In the genomic region with DNA sequence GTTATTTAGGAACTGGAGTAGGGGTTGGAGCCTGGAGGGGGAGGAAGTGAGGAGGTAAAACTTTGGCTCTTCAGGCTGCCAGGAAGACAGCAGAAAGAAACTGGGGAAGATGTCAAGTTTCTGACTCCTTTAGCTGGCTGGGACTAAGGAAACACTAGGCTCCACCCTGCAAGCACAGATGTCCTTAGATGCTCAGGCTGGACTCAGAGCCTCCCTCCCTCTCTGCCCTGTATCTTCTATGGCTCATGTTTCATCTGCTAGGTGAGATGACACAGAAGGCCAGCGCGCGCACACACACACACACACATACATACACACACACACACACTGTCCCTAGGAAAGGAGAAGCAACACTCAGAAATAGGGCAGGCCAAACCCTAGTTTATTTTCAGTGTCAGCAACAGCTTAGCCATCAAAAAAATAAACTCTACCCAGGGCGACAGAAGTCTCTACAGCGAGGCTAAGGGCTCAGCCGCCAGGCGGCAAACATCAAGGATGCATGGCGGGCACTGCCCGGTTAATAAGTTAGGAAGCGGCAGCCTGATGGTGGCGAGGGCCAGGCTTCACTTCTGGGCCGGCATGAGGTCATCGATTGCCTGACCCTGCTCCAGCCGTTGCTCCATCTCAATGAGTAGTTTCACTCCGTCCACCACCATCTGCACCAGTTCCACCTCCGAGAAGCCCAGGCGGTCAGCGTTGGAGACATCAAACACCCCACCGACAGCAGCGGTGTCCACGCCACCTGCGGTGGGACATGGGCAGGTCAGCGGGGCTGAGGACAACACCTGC, we compare ENCODE assay signal across 8 mouse cellular contexts. TPM values are rescaled to one million over a fixed set of nuclear protein-coding genes. Genes with fewer than 3 reads are reported as not detected.
DNase-seq lines count a peak whose midpoint lies in the region; ATAC-seq and TF ChIP-seq lines count a peak whose summit lies in the region.

No protein-coding gene starts in this region.

- TF ChIP-seq CTCF in layer of hippocampus, adult 2 months (conservative IDR thresholded peaks at IDR 0.05), result no peak; the same call in 1 of the 2 replicates

- peak overlapping the region; percentile 64 for H3K9ac ChIP-seq in heart, embryonic 14.5 days (ENCODE audit: low read length)
- no peak overlapping the region for H3K9ac ChIP-seq in limb, embryonic 15.5 days
- peak overlapping the region; percentile 99 for H3K9ac ChIP-seq in neural tube, embryonic 13.5 days

- no peaks in the 10 kb centered on the region for H3K9me3 ChIP-seq in heart, embryonic 14.5 days (ENCODE audit: control insufficient read depth, low read length)
- H3K9me3 ChIP-seq in limb, embryonic 15.5 days, result no peaks in the 10 kb centered on the region
- no peaks in the 10 kb centered on the region for H3K9me3 ChIP-seq in neural tube, embryonic 13.5 days

- DNase-seq in layer of hippocampus, adult 2 months (ENCODE audit: low spot score in 2 of 2), result no peak
- no peak for DNase-seq in layer of hippocampus, adult 8-10 months (ENCODE audit: low spot score in 2 of 2)
- DNase-seq in cerebellum, postnatal 25 days, result peak; percentile 53 to 64
- no peak for DNase-seq in thymus, postnatal 0 days (ENCODE audit: low spot score)
- DNase-seq in urinary bladder, postnatal 10 days (ENCODE audit: low spot score), result no peak

- H3K36me3 ChIP-seq in heart, embryonic 14.5 days (ENCODE audit: control insufficient read depth, insufficient read depth, low read length), result peaks cover 6% of the 10 kb centered on the region; the same call in 1 of the 2 replicates
- H3K36me3 ChIP-seq in limb, embryonic 15.5 days, result no peaks in the 10 kb centered on the region
- H3K36me3 ChIP-seq in neural tube, embryonic 13.5 days, result peaks cover 39% of the 10 kb centered on the region

- H3K4me2 ChIP-seq in heart, embryonic 14.5 days (ENCODE audit: low read length), result peak overlapping the region; percentile 62
- peak overlapping the region; percentile 55 for H3K4me2 ChIP-seq in limb, embryonic 15.5 days
- H3K4me2 ChIP-seq in neural tube, embryonic 13.5 days, result peak overlapping the region; percentile 97

- peak overlapping the region; percentile 99 for H3K27ac ChIP-seq in layer of hippocampus, adult 2 months
- H3K27ac ChIP-seq in heart, embryonic 14.5 days (replicated peaks in 1 of 2; ENCODE audit: control insufficient read depth in 1 of 2, insufficient read depth in 1 of 2, low read depth in 2 of 2, low read length in 2 of 2), result peak overlapping the region; percentile 18 to 82; a peak in 3 of 4 replicates
- peak overlapping the region; percentile 93 for H3K27ac ChIP-seq in limb, embryonic 15.5 days
- H3K27ac ChIP-seq in neural tube, embryonic 13.5 days (replicated peaks), result peak overlapping the region; percentile 95

- H3K4me3 ChIP-seq in layer of hippocampus, adult 2 months, result peak overlapping the region; percentile 100
- H3K4me3 ChIP-seq in heart, embryonic 14.5 days (ENCODE audit: control insufficient read depth in 1 of 2, insufficient read depth in 1 of 2, low read depth in 1 of 2, low read length in 2 of 2), result peak overlapping the region in 1 of 2 experiments; percentile 20; a peak in 1 of 4 replicates
- H3K4me3 ChIP-seq in limb, embryonic 15.5 days, result peak overlapping the region; percentile 26; the same call in 1 of the 2 replicates
- peak overlapping the region; percentile 97 for H3K4me3 ChIP-seq in neural tube, embryonic 13.5 days

- peaks cover 30 to 60% of the 10 kb centered on the region in 2 experiments for H3K4me1 ChIP-seq in heart, embryonic 14.5 days (ENCODE audit: control insufficient read depth in 2 of 2, insufficient read depth in 2 of 2, low read length in 2 of 2)
- H3K4me1 ChIP-seq in limb, embryonic 15.5 days, result peaks cover 59% of the 10 kb centered on the region
- H3K4me1 ChIP-seq in neural tube, embryonic 13.5 days (replicated peaks), result peaks cover 48% of the 10 kb centered on the region

- 70% methylated on average over 23 of the region's 23 CpGs for WGBS in heart, embryonic 14.5 days
- WGBS in limb, embryonic 15.5 days, result 71% methylated on average over 23 of the region's 23 CpGs
- WGBS in neural tube, embryonic 13.5 days, result 48% methylated on average over 23 of the region's 23 CpGs

- H3K27me3 ChIP-seq in heart, embryonic 14.5 days (ENCODE audit: control insufficient read depth, insufficient read depth, low read length), result no peaks in the 10 kb centered on the region
- H3K27me3 ChIP-seq in limb, embryonic 15.5 days, result peaks cover 48% of the 10 kb centered on the region
- H3K27me3 ChIP-seq in neural tube, embryonic 13.5 days, result no peaks in the 10 kb centered on the region; the same call in 1 of the 2 replicates

- no peak for ATAC-seq in heart, embryonic 14.5 days (ENCODE audit: insufficient number of reproducible peaks, insufficient read depth, low FRiP score, low read depth)
- ATAC-seq in limb, embryonic 15.5 days (ENCODE audit: insufficient number of reproducible peaks, low FRiP score, low TSS enrichment, low read depth), result no peak
- no peak for ATAC-seq in neural tube, embryonic 13.5 days (ENCODE audit: low read depth)

RNA-seq across cellular contexts. Expression of a gene that starts 2.9 kb away (rescaled TPM):
- 1,000 to 10,000 TPM; 1,228 to 1,237 TPM for total RNA-seq in layer of hippocampus, adult 2 months (2021)
- total RNA-seq in layer of hippocampus, adult 8-10 months (2022), result 1,000 to 10,000 TPM; 1,127 to 1,400 (median 1,206) TPM
- 262 and 266 TPM in 2 replicates for polyA plus RNA-seq in heart, embryonic 14.5 days (2014; fragmentation: Nextera tagmentation; extraction: Ambion mirVana)
- 132 and 183 TPM in 2 replicates for polyA plus RNA-seq in limb, embryonic 15.5 days (2015; fragmentation: Nextera tagmentation; extraction: Ambion mirVana)
- polyA plus RNA-seq in neural tube, embryonic 13.5 days (2015; fragmentation: Nextera tagmentation; extraction: Ambion mirVana), result 1,774 and 1,823 TPM in 2 replicates
- 137 and 143 TPM in 2 replicates for polyA plus RNA-seq in thymus, postnatal 0 days (2015; fragmentation: Nextera tagmentation; extraction: Ambion mirVana)

RNA-seq across cellular contexts. Expression of a gene that starts 8.7 kb away (rescaled TPM):
- total RNA-seq in layer of hippocampus, adult 2 months (2021), result 10 to 100 TPM; 16.7 to 18.0 TPM
- total RNA-seq in layer of hippocampus, adult 8-10 months (2022), result 10 to 100 TPM; 15.0 to 22.3 (median 19.5) TPM
- 3.1 and 5.5 TPM in 2 replicates for polyA plus RNA-seq in heart, embryonic 14.5 days (2014; fragmentation: Nextera tagmentation; extraction: Ambion mirVana)
- polyA plus RNA-seq in limb, embryonic 15.5 days (2015; fragmentation: Nextera tagmentation; extraction: Ambion mirVana), result 14.4 and 14.8 TPM in 2 replicates
- polyA plus RNA-seq in neural tube, embryonic 13.5 days (2015; fragmentation: Nextera tagmentation; extraction: Ambion mirVana), result 7.2 and 8.5 TPM in 2 replicates
- 9.8 and 12.0 TPM in 2 replicates for polyA plus RNA-seq in thymus, postnatal 0 days (2015; fragmentation: Nextera tagmentation; extraction: Ambion mirVana)

RNA-seq across cellular contexts. Expression of a gene that starts 43.9 kb away (rescaled TPM):
- total RNA-seq in layer of hippocampus, adult 2 months (2021), result 10 to 100 TPM; 50.6 to 50.9 TPM
- 10 to 100 TPM; 47.1 to 50.7 (median 48.3) TPM for total RNA-seq in layer of hippocampus, adult 8-10 months (2022)
- polyA plus RNA-seq in heart, embryonic 14.5 days (2014; fragmentation: Nextera tagmentation; extraction: Ambion mirVana), result 42.1 and 42.6 TPM in 2 replicates
- 69.4 and 71.2 TPM in 2 replicates for polyA plus RNA-seq in limb, embryonic 15.5 days (2015; fragmentation: Nextera tagmentation; extraction: Ambion mirVana)
- 57.6 and 66.2 TPM in 2 replicates for polyA plus RNA-seq in neural tube, embryonic 13.5 days (2015; fragmentation: Nextera tagmentation; extraction: Ambion mirVana)
- 50.7 and 54.1 TPM in 2 replicates for polyA plus RNA-seq in thymus, postnatal 0 days (2015; fragmentation: Nextera tagmentation; extraction: Ambion mirVana)

RNA-seq across cellular contexts. Expression of a gene that starts 43.9 kb away (rescaled TPM):
- total RNA-seq in layer of hippocampus, adult 2 months (2021), result 10 to 100 TPM; 35.7 to 36.8 TPM
- 10 to 100 TPM; 30.9 to 34.4 (median 33.7) TPM for total RNA-seq in layer of hippocampus, adult 8-10 months (2022)
- polyA plus RNA-seq in heart, embryonic 14.5 days (2014; fragmentation: Nextera tagmentation; extraction: Ambion mirVana), result 49.7 and 51.0 TPM in 2 replicates
- 48.4 and 51.2 TPM in 2 replicates for polyA plus RNA-seq in limb, embryonic 15.5 days (2015; fragmentation: Nextera tagmentation; extraction: Ambion mirVana)
- polyA plus RNA-seq in neural tube, embryonic 13.5 days (2015; fragmentation: Nextera tagmentation; extraction: Ambion mirVana), result 52.0 and 59.1 TPM in 2 replicates
- polyA plus RNA-seq in thymus, postnatal 0 days (2015; fragmentation: Nextera tagmentation; extraction: Ambion mirVana), result 60.1 and 66.6 TPM in 2 replicates

Comparison
In these comparisons a context has a peak if more than half of its experiments do, and no peak if none do; other contexts are left out.
1. DNase-seq: peak in cerebellum, postnatal 25 days (2 of 2); none in layer of hippocampus, adult 2 months (0 of 2), layer of hippocampus, adult 8-10 months (0 of 2), thymus, postnatal 0 days (single experiment) and urinary bladder, postnatal 10 days (single experiment).
2. Peak in every context shown above with its lines, with median percentiles within 50 percentile points of each other: H3K27ac ChIP-seq and H3K4me2 ChIP-seq.